Mouse (Mus musculus) gastrocnemius, postnatal 36 days (tissue): ENCODE measurements at regions not wholly inside any gene's neighbourhood (a gene's known extent, or its start where the extent isn't known, plus 50 kb on each side); places are given as distances from the start of the nearest gene placed in this dataset.

Experiments used
- DNase-seq, 2 experiments: peaks; one replicate each; pipeline ENCODE4 v3.0.0; 2022
- intact Hi-C: fragments of 180-260 bp; cut with DNase I; formaldehyde crosslinking; loops from one replicate; pipeline ENCODE4 v1.15.1; 2025

DNA sequence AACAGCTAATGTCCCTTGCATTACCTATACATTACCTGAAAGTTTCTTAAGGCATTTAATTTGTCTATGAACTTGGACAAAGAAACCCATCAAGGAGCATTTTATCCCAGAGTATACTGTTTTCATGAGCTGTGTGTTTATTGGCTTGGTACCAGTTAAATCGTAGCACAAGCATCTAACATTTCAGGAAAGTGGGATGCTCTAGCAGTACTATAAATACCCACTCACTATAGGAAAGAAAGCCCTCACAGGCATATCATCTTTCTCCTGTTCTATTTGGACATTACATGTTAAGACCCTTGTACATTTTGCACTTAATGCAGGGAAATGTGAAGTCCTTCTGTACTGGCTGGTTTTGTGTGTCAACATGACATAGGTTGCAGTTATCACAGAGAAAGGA, 163.9 kb downstream of the Ptprc start:
- DNase-seq = no peak
- intact Hi-C loops = no loop called here

DNA sequence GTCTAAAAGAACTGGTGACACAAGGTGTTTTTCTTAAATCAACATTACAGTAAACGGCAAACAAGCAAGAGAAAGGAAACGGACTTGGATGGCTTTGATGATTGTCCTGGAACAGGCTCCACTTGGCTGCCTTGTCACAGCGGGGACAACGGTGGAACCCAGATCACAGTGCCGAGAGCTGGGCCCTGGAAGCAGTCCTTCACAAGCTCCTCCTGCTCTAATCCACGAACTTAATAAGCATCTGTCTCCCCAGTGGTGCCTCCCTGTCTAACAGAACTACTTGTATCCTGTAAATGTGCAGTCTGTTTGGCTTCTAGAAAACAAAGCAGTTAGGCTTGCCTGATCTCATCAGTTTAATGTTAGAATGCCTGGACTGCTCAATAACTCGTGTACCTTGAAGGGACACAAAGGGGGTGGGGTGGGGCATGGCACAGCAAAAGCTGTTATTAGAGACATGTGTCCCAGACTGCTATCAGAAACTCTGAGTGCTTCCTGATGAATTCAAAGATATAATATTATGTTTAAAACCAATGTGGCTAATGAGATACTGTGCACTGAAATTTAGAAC, 164.5 kb downstream of the Ptprc start:
- intact Hi-C loops = no loop called here
- DNase-seq = peak in 1 of 2 experiments; percentile 6

DNA sequence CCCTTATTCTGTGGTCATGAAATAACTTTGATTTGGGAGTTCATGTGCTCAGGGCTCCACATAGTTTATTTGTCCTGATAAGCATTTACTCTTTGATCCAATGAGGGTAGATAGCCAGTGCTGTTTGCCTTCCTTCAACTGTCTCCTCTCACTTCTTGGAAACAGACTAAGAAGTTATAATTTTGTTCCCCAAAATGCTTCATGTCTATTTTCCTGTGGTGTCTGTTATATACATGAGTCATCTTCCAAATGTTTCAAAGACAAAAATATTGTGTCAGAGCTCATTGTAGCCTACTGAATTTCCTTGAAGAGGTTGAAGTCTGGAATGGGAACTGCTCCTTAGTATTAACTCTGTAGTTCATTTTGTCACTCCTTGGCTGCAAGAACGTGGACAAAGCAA, 168.7 kb downstream of the Ptprc start:
- intact Hi-C loops = no loop called here
- DNase-seq = no peak

GRCm38 (mm10) chr1:138004319-138004718, 171.2 kb downstream of the Ptprc start:
- DNase-seq = no peak
- intact Hi-C loops = no loop called here

DNA sequence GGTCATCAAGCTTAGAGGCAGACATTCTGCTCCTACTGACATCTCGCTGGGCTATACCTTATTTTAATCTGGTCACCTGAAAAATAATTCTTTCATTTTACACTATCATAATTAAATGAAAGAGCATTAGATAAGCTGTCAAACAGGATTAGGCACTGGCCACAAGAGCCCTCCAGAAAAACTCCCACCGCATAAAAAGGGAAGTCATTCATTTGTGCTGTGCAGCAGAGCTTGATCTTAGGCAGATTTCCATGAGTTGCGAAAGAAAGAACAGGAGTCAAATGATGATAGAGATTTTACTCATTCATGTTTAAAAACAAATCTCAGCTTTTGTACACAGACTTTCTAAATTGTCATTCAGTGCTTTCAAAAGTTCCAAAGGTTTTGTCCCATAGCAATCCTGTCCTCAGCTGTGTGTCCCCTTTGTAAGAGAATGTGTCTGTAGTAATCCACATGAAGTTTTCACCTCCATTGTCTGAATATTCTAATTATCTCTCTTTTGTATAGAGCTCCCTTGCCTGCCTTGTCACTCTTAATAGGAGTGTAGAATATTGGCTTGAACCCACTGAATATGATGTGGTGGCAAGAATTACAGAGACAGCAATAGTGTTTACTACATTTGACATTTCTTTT, 176.1 kb downstream of the Ptprc start:
- intact Hi-C loops = no loop called here
- no peak for DNase-seq

- intact Hi-C loops = no loop called here
- no peak for DNase-seq
Observed at GRCm38 (mm10) chr1:137996041-137996440, 179.5 kb downstream of the Ptprc start.

- no peak for DNase-seq
- intact Hi-C loops = no loop called here
Observed at GRCm38 (mm10) chr1:137991936-137992335, 183.6 kb downstream of the Ptprc start.

DNA sequence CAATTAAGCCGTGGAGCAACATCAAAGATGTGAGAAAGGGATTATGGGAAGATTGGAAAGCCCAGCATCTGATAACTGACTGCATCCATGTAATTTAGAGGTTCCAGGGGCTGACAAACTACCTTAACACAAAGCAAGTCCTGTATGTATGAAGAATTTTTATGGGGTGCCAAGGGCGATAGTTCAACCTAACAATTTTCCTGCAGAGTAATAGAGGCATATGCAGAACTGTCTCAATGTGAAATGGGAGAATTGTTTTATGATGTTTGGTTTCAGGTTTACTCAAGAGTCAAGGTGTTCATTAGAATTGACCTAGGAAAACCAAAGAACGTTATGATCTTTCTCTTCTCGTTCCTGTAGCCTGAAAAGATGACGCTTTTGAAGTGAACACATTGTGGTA, 184.1 kb downstream of the Ptprc start:
- DNase-seq = no peak
- intact Hi-C loops = no loop called here

- no peak for DNase-seq
- intact Hi-C loops = no loop called here
Observed at GRCm38 (mm10) chr1:137973406-137973805, 202.1 kb downstream of the Ptprc start.

DNA sequence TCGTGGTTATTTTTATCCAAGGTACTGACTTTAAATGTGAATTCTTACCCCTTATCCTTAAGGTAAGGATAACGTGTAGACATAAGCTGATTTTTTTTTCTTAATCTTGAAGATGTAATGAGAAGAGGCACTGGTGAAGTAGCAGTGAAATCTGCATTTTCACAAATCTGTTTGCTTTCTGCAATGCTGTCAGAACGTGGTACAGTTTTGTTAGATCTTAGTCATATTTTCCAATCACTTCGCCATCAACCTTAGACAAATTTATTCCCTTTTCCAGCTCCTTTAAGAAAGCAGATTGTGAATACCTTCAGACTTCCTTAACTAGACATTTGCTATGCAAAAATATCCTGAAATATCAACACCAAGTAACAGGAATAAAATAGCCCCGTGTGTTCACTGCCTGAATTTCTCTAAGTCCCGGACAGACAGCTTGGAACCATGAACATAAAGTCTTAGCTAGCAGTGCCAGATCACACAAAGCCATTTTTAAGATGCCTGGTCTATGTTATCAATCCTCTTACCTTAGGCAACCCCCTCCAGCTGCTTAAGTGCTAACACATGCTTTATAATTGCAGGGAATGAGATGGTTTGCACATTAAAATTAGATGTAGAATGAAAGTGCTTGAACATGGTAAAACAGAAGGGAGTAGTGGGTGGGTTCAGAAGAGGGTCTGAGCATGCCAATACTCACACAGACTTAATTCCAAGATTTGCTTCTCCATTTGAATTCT, 202.7 kb downstream of the Ptprc start:
- intact Hi-C loops = no loop called here

GRCm38 (mm10) chr1:137966151-137966836, 209.2 kb downstream of the Ptprc start:
- intact Hi-C loops = no loop called here
- no peak for DNase-seq

More for the DNA sequence above, 202.7 kb downstream of the Ptprc start:
- DNase-seq = no peak

DNA sequence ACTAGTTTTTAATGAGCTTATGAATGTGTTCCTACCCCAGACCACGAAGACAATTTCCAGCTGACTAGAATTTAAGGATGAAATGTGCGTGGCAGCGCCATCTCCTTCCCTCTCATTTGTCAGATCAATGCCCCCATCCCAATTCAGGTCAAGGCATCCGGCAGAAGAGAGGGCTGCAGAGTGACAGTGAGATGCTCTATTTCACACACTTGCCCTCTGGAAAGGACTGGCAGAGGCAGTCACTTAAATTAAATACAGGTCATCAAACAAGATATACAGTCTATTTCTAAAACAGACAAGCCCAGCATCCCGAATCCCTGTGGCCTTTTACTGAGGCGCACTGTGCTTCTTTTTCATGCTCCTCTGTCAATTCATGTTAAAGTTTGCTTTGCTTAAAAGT, 211.9 kb downstream of the Ptprc start:
- intact Hi-C loops = no loop called here

GRCm38 (mm10) chr1:137958040-137958439, 217.5 kb downstream of the Ptprc start:
- intact Hi-C loops = no loop called here
- no peak for DNase-seq

More for the DNA sequence above, 211.9 kb downstream of the Ptprc start:
- no peak for DNase-seq

DNA sequence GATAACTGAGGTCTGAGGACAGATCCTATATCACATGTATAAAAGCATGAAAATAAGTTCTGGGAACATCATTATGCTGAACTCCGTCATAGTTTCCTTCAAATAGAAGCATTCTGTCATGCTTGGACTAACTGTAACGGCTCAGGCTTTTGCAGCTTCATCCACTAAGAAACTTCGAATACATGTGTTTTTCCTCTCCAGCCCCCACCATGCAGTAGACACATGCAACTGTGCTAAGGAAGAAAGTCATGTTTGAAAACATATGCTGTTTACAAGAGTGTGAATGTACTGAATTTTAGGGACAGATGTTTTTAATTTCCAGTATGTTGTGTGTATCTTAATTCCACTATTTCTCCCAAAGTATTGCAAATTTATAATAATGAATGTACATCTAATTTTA, 219.5 kb downstream of the Ptprc start:
- intact Hi-C loops = no loop called here
- no peak for DNase-seq

GRCm38 (mm10) chr1:137955139-137955538, 220.4 kb downstream of the Ptprc start:
- no peak for DNase-seq
- intact Hi-C loops = no loop called here

- intact Hi-C loops = no loop called here
- no peak for DNase-seq
Observed at GRCm38 (mm10) chr1:137953369-137953768, 222.1 kb downstream of the Ptprc start.

DNA sequence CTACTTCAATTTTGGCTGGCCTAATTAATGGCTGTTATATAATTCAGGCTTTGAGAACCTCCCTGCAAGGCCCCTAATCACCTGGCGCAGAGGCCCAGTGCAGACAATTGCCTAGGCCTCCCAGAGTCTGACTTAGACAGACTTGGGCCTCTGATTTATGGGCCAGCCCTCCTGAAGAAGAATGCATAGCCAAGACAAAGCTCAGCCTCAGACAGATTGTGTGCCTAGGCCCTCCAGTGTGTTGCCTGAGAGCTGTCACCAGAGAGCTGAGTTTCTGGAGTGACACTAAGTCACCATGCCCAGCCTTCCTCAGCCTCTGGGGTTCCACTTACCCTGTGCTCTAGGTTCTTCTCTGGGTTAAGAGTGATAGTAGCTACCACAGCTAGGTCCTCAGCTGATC, 222.7 kb downstream of the Ptprc start:
- intact Hi-C loops = no loop called here
- DNase-seq = no peak

- intact Hi-C loops = no loop called here
- DNase-seq = no peak
Observed at GRCm38 (mm10) chr1:137947900-137948299, 227.6 kb downstream of the Ptprc start.

GRCm38 (mm10) chr1:137941776-137942522, 233.6 kb downstream of the Ptprc start:
- intact Hi-C loops = no loop called here
- DNase-seq = no peak

DNA sequence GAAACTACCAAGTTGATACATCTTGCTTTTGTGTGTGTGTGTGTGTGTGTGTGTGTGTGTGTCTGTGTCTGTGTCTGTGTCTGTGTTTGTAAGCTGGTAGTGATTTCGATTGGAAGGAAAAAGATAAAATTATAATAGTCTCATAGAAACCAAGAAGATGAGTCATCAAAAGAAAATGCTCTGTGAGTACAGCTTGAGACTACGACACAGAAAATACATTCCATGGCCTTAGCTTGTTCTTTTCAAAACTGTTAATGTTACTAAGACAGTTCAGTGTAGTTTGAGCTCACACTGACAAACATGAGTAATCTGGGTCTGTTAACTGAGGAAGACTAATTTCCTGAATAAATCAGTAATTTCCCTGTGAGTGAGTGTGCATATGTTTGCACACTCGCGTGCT, 239.8 kb downstream of the Ptprc start:
- intact Hi-C loops = no loop called here

GRCm38 (mm10) chr1:137929764-137930163, 245.7 kb downstream of the Ptprc start:
- intact Hi-C loops = loop anchor here (10.0 kb wide), 1 partner anchor 595 kb away; no protein-coding TSS in a partner anchor
- DNase-seq = no peak

More for the DNA sequence above, 239.8 kb downstream of the Ptprc start:
- no peak for DNase-seq
